Mouse (Mus musculus) midbrain, postnatal 0 days (tissue): Measurements from ENCODE around the gene Rasgrp2. TPM values are rescaled to one million over a fixed set of nuclear protein-coding genes. Genes with fewer than 3 reads are reported as not detected.

Experiments used
- ATAC-seq: fragments of 200-750 bp; cut with Nextera tagmentation; 2 replicates; pipeline ENCODE4 v1.8.0; 2017; ENCODE audit warnings: moderate number of reproducible peaks, mild to moderate bottlenecking, moderate TSS enrichment, moderate library complexity; ENCODE audit not compliant: low FRiP score
- DNase-seq: peaks from one replicate; pipeline ENCODE4 v3.0.0-alpha.2; 2015; ENCODE audit warnings: low spot score
- H3K27ac ChIP-seq: fragments of 300-500 bp; sonication (generic); 2 replicates; pipeline ENCODE4 v1.5.1; 2014; ENCODE audit warnings: low read depth, mild to moderate bottlenecking, low read length, mixed read lengths
- H3K27me3 ChIP-seq: fragments of 300-500 bp; sonication (generic); 2 replicates; pipeline ENCODE4 v1.6.1; 2014; ENCODE audit warnings: low read length, control low read depth, mixed read lengths; ENCODE audit not compliant: insufficient read depth
- H3K36me3 ChIP-seq: fragments of 300-500 bp; sonication (generic); 2 replicates; pipeline ENCODE4 v1.6.1; 2014; ENCODE audit warnings: low read length, control low read depth, mixed read lengths; ENCODE audit not compliant: insufficient read depth
- H3K4me1 ChIP-seq: fragments of 300-500 bp; sonication (generic); 2 replicates; pipeline ENCODE4 v1.6.1; 2014; ENCODE audit warnings: mild to moderate bottlenecking, control low read depth, antibody characterized with exemption, low read length, mixed read lengths; ENCODE audit not compliant: insufficient read depth
- H3K4me2 ChIP-seq: fragments of 300-500 bp; sonication (generic); 2 replicates; pipeline ENCODE4 v1.6.1; 2014; ENCODE audit warnings: low read depth, mild to moderate bottlenecking, low read length, mixed read lengths; ENCODE audit not compliant: poor library complexity, severe bottlenecking
- H3K4me3 ChIP-seq: fragments of 300-500 bp; sonication (generic); 2 replicates; pipeline ENCODE4 v1.5.1; 2014; ENCODE audit warnings: low read depth, mild to moderate bottlenecking, low read length, moderate library complexity
- H3K9ac ChIP-seq: fragments of 300-500 bp; sonication (generic); replicated peaks from 2 replicates; pipeline ENCODE4 v1.6.1; 2014; ENCODE audit warnings: mild to moderate bottlenecking, low read length, moderate library complexity, mixed read lengths; ENCODE audit not compliant: poor library complexity, severe bottlenecking
- H3K9me3 ChIP-seq: fragments of 300-500 bp; sonication (generic); 2 replicates; pipeline ENCODE4 v1.6.1; 2016; ENCODE audit warnings: low read length, control low read depth
- CTCF ChIP-seq: IDR thresholded peaks from 2 replicates; pipeline ENCODE4 v1.5.1; 2016; ENCODE audit warnings: antibody characterized with exemption, mild to moderate bottlenecking
- WGBS: fragments of 180-500 bp; shearing (Covaris S2); extraction: QIAGEN DNeasy Blood & Tissue Kit; methylation state at CpG from one replicate; pipeline ENCODE4 v1.1.7; 2014; 5-methylcytosine and 5-hydroxymethylcytosine counted together
- polyA plus RNA-seq: library from polyadenylated mRNA; unstranded; fragments of >200 nt; fragmentation: Nextera tagmentation; extraction: Ambion mirVana; gene quantifications from 2 replicates; pipeline ENCODE4 v1.2.1, GENCODE M21; 2015
- total RNA-seq: library from RNA; depleted of rRNA; stranded (reverse); fragments of >200 nt; gene quantifications from 2 replicates; pipeline ENCODE4 v1.2.3, GENCODE M21; 2014

The Rasgrp2 gene
- total and polyA plus RNA-seq, 2 experiments from 2014 or later: 232 to 291 TPM

GRCm38 (mm10) chr19:6373539-6374400 is 25.4 kb upstream of the Rasgrp2 start:
- Histone ChIP-seq H3K27ac (no peak overlapping the region), H3K4me1 (no peaks in the 10 kb centered on the region), H3K9me3 (no peaks in the 10 kb centered on the region), H3K27me3 (no peaks in the 10 kb centered on the region), H3K4me3 (no peak overlapping the region), H3K9ac (no peak overlapping the region), H3K4me2 (no peak overlapping the region), H3K36me3 (peaks cover 74% of the 10 kb centered on the region)
- ATAC-seq (peak; percentile 29; the same call in 1 of the 2 replicates), DNase-seq (peak; percentile 88)
- 63% methylated on average over 12 of the region's 12 CpGs for WGBS
- peak; percentile 77 for TF ChIP-seq CTCF

- Histone ChIP-seq H3K9me3 (no peaks in the 10 kb centered on the region), H3K4me2 (no peak overlapping the region), H3K9ac (no peak overlapping the region), H3K4me3 (no peak overlapping the region), H3K36me3 (peaks cover 71% of the 10 kb centered on the region), H3K4me1 (no peaks in the 10 kb centered on the region), H3K27ac (no peak overlapping the region), H3K27me3 (no peaks in the 10 kb centered on the region)
- DNase-seq (no peak), ATAC-seq (no peak)
- WGBS: 97% methylated on average over 10 of the region's 10 CpGs
- TF ChIP-seq CTCF: no peak
Observed at GRCm38 (mm10) chr19:6374571-6374970, 24.6 kb upstream of the Rasgrp2 start.

- TF ChIP-seq CTCF: no peak
- no peak overlapping the region for H3K4me2 ChIP-seq
- 89% methylated on average over 33 of the region's 42 CpGs for WGBS
- no peak overlapping the region for H3K27ac ChIP-seq
- ATAC-seq (no peak; the same call in 1 of the 2 replicates), DNase-seq (no peak)
- H3K27me3 ChIP-seq: no peaks in the 10 kb centered on the region
- H3K4me1 ChIP-seq: no peaks in the 10 kb centered on the region
- no peak overlapping the region for H3K4me3 ChIP-seq
- H3K9ac ChIP-seq: no peak overlapping the region
- peaks cover 68% of the 10 kb centered on the region for H3K36me3 ChIP-seq
- H3K9me3 ChIP-seq: no peaks in the 10 kb centered on the region
Observed at GRCm38 (mm10) chr19:6375423-6376254, 23.5 kb upstream of the Rasgrp2 start.

GRCm38 (mm10) chr19:6376255-6376564 is 22.9 kb upstream of the Rasgrp2 start:
- TF ChIP-seq CTCF: peak; percentile 78
- Histone ChIP-seq H3K9ac (no peak overlapping the region), H3K9me3 (no peaks in the 10 kb centered on the region), H3K27ac (no peak overlapping the region), H3K4me3 (no peak overlapping the region), H3K27me3 (no peaks in the 10 kb centered on the region), H3K36me3 (peaks cover 67% of the 10 kb centered on the region), H3K4me1 (no peaks in the 10 kb centered on the region), H3K4me2 (no peak overlapping the region)
- WGBS: 77% methylated on average over 14 of the region's 14 CpGs
- no peak for ATAC-seq
- DNase-seq: peak; percentile 50

- DNase-seq (no peak), ATAC-seq (no peak)
- Histone ChIP-seq H3K36me3 (peaks cover 63% of the 10 kb centered on the region), H3K27ac (no peak overlapping the region), H3K27me3 (no peaks in the 10 kb centered on the region), H3K4me3 (no peak overlapping the region), H3K9me3 (no peaks in the 10 kb centered on the region), H3K9ac (no peak overlapping the region), H3K4me2 (no peak overlapping the region), H3K4me1 (no peaks in the 10 kb centered on the region)
- WGBS: 74% methylated on average over 2 of the region's 2 CpGs
- no peak for TF ChIP-seq CTCF
Observed at GRCm38 (mm10) chr19:6376643-6377042, 22.5 kb upstream of the Rasgrp2 start.
